Mouse (Mus musculus): ENCODE data around the gene Ambra1.

GRCm38 (mm10) chr2:91939303-91939935, 209.5 kb downstream of the Ambra1 start:
- TF ChIP-seq CTCF (IDR thresholded peaks at IDR 0.05), result no peak
- no peak for TF ChIP-seq EP300 (IDR thresholded peaks at IDR 0.05)

All from lung, postnatal 0 days (tissue).